Mouse (Mus musculus) lung, adult 2 months (tissue): Measurements from ENCODE around the gene Fn3krp.

Source experiments
- CTCF ChIP-seq: fragments of 200-500 bp; IDR thresholded peaks from 2 replicates; pipeline ENCODE4 v1.5.1; 2011; ENCODE audit warnings: mild to moderate bottlenecking, low read length, control low read depth; ENCODE audit not compliant: insufficient read depth
- POLR2A ChIP-seq: fragments of 200-500 bp; IDR thresholded peaks from 2 replicates; pipeline ENCODE4 v1.6.1; 2011; ENCODE audit warnings: low read depth, mild to moderate bottlenecking, control low read depth, low read length, borderline replicate concordance; ENCODE audit errors: extremely low read depth

- TF ChIP-seq CTCF (no peak), POLR2A (no peak)
Measured at GRCm38 (mm10) chr11:121439686-121440292, 18.6 kb downstream of the Fn3krp start.
